Mouse (Mus musculus) adrenal gland, adult 10 weeks (tissue): Measurements from ENCODE around the gene Gm8453. TPM values are rescaled to one million over a fixed set of nuclear protein-coding genes. Genes with fewer than 3 reads are reported as not detected.

Source experiments
- polyA plus RNA-seq: library from polyadenylated mRNA; stranded (reverse); fragments of 350-450 nt; fragmentation: Illumina TruSeq; extraction: RNeasy Lipid Tissue Mini Kit (QIAGEN cat#74804); gene quantifications from one replicate; pipeline ENCODE4 v1.2.3, GENCODE M21; 2014; ENCODE audit warnings: low read depth, low replicate concordance

Gene Gm8453
- not detected for polyA plus RNA-seq

DNA sequence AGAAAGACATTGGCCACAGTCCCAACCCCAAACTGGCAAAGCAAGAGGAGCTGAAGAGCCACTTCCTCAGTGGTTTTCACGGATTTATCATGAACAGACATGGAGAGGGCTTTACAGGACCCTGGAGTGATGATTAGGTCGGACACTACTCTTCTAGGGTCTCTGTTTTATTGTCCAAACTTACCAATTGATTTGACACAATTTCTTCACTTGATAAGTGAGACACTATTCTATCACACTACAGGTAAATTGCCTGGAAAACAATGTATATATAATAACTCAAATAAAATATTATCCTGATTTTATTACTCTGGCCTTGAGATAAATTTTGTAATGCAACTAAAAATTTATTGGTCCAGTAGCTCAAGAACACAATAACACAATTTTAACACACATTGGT, at the start of gene Gm8453:
Gm8453 (minus strand) TSS at position 101 of the 400 bp plus-strand sequence.

DNA sequence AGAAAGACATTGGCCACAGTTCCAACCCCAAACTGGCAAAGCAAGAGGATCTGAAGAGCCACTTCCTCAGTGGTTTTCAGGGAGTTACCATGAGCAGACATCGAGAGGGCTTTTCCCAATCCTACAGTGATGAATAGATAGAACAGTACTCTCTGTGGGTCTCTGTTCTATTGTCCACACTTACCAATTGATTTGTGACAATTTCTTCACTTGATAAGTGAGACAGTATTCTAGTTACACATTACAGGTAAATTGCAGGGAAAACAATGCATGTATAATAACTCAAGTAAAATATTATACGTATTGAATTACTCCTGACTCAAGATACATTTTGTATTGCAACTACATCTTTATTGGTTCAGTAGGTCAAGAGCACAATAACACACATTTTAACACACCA, 28.1 kb downstream of the Gm8453 start, which contains the start of gene Gm8653:
Gm8653 (minus strand) TSS at position 101 of the 400 bp plus-strand sequence.

DNA sequence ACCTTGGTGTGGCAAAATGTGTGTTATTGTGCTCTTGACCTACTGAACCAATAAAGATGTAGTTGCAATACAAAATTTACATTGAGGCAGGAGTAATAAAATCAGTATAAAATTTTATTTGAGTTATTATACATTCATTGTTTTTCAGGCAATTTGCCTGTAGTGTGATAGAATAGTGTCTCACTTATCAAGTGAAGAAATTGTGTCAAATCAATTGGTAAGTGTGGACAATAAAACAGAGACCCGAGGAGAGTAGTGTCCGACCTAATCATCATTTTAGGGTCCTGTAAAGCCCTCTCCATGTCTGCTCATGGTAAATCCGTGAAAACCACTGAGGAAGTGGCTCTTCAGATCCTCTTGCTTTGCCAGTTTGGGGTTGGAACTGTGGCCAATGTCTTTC, 40.2 kb downstream of the Gm8453 start, which contains the start of gene Vmn1r143:
Vmn1r143 (plus strand) TSS at position 301 of the 400 bp plus-strand sequence.

Other genes with a start within 250 kb of the Gm8453 start
- not detected for gene Vmn1r137, start 234.9 kb downstream of the Gm8453 start, polyA plus RNA-seq
- gene Vmn1r138, start 200.6 kb downstream of the Gm8453 start, polyA plus RNA-seq: not detected
- gene Gm6176, start 173.2 kb downstream of the Gm8453 start, polyA plus RNA-seq: not detected
- gene Vmn1r139, start 160.4 kb downstream of the Gm8453 start, polyA plus RNA-seq: not detected
- gene Gm16451, start 111.2 kb downstream of the Gm8453 start, polyA plus RNA-seq: not detected
- not detected for gene Gm10666, start 94.7 kb downstream of the Gm8453 start, polyA plus RNA-seq
- not detected for gene Vmn1r142, start 65.4 kb downstream of the Gm8453 start, polyA plus RNA-seq
- gene Vmn1r143, start 40.1 kb downstream of the Gm8453 start, polyA plus RNA-seq: not detected
- gene Gm8653, start 28.2 kb downstream of the Gm8453 start, polyA plus RNA-seq: not detected
- gene Gm4187, start 100.2 kb upstream of the Gm8453 start, polyA plus RNA-seq: not detected
- not detected for gene Gm8660, start 141.6 kb upstream of the Gm8453 start, polyA plus RNA-seq
- gene Vmn1r148, start 184.1 kb upstream of the Gm8453 start, polyA plus RNA-seq: not detected
- not detected for gene Vmn1r149, start 208.7 kb upstream of the Gm8453 start, polyA plus RNA-seq
- gene Gm10665, start 234.6 kb upstream of the Gm8453 start, polyA plus RNA-seq: not detected